Mouse (Mus musculus) ES-E14 (cell line): ENCODE results near the gene Fut1.

Experiments
- CHD2 ChIP-seq: IDR thresholded peaks from 2 replicates; pipeline ENCODE4 v1.6.1; 2014; ENCODE audit warnings: mild to moderate bottlenecking, low read depth, low read length, inconsistent platforms
- HCFC1 ChIP-seq: IDR thresholded peaks from 2 replicates; pipeline ENCODE4 v1.6.1; 2012; ENCODE audit warnings: low read length, inconsistent platforms, borderline replicate concordance; ENCODE audit not compliant: insufficient read depth
- MAFK ChIP-seq: IDR thresholded peaks from 2 replicates; pipeline ENCODE4 v1.6.1; 2014; ENCODE audit warnings: mild to moderate bottlenecking, low read depth, low read length, inconsistent platforms; ENCODE audit not compliant: insufficient read depth

DNA sequence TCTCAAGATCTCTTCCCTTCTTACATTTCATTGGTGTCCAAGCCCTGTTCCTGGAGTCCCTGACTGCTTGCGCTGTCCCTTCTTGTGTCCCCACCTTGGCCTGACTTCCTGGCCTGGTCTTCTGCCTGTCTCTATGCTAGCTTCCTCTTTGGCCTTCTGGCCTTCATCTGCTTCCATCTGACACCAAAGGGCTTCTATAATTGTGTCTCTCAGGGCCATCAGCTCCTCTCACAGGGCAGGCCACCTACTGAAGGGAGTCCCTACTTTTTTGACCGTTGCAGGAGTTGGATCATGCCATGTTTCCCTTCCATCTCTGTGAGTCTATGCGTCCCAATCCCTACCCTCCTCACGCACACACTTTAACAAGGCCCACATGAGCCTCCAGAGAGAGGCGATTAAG, 27.2 kb upstream of the Fut1 start:
- TF ChIP-seq MAFK (no peak), HCFC1 (no peak), CHD2 (no peak)
